Mouse (Mus musculus) c-Kit-negative CD71-positive TER-119-positive erythroid progenitor cells, embryonic 14.5 days (primary cell): Measurements from ENCODE around the gene Olfr641.

Source experiments
- DNase-seq: peaks from one replicate; pipeline ENCODE4 v3.0.0-alpha.2; 2013; ENCODE audit warnings: low read depth, low spot score

Gene Olfr641

DNA sequence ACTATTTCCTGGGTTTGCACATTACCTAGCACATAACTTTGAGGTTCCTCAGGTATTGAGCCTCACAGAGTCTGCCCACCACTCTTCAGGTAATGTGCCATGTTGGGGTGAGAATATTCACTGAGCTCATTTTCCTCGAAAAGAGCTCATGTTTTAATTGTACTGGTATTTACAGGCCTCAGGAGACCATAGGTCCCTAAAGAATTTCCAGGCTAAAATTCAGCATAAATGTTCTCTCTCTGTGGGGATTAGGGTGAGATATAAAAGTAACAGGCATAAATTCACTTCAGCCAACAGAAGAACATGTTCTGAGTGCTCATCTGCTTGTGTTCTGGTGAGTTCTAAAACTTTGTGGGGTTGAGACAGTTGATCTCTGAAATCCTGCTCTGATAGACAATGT is at the start of gene Olfr641:
Gene Olfr641, plus strand, starts transcription at position 301 of the 400 bp plus-strand sequence.
- DNase-seq, result no peak

DNA sequence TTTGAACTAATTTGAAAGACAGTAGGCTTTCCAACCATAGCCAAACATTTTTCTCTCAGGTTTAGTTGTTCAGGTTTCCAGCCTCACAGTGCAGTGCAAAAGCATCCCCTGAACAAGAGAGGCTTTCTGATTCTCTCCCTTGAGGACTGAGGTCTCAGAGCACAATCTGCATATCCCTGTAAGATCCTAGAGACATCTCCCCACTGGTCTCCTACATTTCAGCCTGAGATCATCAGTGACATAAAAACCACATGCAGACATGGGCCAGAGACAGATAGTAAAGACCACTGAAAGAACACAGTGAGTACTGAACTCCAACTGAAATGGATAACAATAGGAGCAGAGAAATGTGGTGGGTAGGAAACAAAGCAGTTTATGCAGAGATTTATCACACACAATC is 36.8 kb upstream of the Olfr641 start, which contains the start of gene Olfr638:
Gene Olfr638, plus strand, starts transcription at position 301 of the 400 bp plus-strand sequence.
- DNase-seq, result no peak

DNA sequence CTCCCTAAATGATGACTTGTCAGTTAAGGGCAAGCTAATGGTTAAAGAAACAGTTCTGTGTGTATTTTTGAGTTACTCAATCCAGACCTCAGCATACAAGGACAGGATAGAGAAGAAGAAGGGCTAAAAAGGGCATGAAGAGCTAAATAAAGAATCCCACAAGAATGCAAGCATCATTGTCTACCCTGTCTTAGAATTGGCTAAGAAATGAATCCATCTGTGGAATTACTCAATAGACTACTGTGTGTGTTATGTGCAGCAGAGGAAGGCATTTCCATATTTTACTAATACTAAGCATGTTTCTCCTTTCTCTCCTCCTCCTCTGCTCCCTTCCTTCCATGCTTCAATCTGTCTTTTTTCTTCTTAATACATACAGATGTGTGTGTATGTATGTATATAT is 36.1 kb upstream of the Olfr641 start:
- DNase-seq, result no peak

DNA sequence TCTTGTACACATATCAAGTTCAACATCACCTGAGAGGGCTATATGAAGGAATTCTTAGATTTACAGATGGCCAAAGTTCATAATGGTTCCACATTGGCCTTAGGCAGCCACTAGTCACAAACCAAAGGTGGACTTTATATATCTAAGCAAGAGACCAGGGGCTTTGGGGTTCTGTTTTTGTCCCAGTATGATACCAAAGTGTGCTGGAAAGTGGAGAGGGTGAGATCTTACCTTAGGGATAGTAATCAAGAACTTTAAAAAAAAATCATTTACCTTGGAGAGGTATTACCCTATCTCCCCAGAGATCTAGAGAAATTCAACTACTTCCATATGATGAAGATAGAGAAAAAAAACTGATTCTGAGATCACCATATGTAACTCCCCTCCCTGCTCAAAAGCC is 18.0 kb upstream of the Olfr641 start, which contains the start of gene Olfr639:
Gene Olfr639, minus strand, starts transcription at position 101 of the 400 bp plus-strand sequence.
- DNase-seq, result no peak

DNA sequence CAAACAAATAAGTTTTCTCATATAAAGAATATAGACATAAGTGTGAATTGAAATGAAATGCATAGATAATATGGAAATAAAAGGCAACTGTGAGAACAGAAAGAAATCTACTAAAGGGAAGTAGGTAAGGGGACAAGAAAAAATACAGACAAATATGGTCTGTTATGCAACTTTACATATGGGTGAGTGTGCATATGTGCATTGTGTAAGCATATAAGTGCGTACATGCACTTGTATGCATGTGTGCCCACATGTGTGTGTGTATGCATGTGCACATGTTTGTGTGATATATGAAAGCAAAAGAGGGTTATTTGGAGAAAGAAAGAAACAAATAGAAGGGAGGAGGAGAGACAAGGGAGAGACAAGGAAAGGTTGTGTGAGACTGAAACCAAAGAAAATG is 16.3 kb upstream of the Olfr641 start:
- no peak for DNase-seq

DNA sequence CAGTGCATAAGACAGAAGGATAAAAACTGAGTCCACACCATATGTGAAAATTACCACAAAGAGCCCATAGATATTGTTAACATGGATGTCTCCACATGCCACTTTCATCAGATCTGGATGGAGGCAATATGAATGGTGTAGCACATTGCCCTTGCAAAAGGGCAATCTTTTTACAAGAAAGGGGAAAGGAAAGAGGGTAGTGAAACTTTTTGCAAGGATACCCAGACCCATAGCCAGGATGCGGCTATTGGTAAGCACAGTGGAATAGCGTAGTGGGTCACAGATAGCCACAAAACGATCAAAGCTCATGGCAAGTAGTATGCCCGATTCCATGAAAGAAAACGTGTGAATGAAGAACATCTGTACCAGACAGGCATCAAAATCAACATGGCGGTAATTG is 13.6 kb upstream of the Olfr641 start:
- DNase-seq, result no peak

DNA sequence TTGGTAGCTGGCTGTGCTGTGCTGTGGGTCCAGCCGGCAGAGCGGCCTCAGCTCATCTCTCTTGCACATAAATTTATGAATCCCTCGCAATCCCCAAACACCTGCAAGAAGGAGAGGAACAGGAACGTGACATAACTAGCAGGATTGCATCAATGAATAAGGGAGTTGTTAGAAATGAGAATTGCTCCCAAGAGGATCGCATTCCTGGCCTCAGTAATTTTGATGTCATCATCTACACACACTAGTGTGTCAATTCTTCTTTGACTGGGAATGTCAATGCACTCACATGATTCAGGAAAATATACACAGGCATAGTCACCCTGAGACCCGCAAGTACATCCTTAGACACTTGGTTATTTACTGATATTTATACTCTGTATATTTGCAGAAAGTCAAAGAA is 9.8 kb upstream of the Olfr641 start, which contains the start of gene Olfr640:
Gene Olfr640, minus strand, starts transcription at position 101 of the 400 bp plus-strand sequence.
- DNase-seq, result no peak

DNA sequence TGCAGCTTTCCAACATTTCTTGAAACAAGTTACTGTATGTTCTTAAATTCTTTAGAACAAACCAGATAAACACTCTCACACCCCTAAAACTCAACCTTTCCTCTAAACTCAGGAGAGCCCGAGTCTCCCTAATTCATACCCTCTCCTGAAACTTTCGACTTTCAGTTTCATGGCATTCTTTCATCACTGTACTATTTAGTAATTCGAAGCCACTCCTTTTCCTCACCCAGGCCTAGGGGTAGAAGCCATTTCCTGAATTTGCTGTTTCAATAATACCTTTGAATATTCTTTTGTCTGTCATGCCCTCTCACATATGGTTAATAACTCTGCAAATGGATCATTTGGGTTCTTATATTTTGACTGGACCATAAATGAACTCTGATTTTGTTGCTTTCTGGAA is 8.3 kb upstream of the Olfr641 start:
- DNase-seq, result no peak

DNA sequence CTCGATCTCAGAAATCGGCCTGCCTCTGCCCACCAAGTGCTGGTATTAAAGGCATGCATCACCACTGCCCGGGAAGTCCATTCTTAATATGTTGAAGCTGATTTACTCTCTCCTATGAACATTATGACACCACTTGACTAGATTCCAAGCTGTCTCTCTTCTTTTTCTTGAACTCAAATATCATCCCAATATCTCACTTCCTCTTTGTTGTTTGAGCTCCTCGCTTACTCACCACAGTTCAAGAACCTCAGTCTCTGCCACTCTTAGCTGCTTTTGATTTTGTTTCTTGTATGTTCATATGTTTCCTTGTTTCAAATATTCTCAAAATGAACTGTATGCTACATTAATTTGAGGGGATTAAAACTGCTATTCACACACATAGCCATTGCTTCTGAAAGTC is 15.5 kb downstream of the Olfr641 start:
- no peak for DNase-seq

DNA sequence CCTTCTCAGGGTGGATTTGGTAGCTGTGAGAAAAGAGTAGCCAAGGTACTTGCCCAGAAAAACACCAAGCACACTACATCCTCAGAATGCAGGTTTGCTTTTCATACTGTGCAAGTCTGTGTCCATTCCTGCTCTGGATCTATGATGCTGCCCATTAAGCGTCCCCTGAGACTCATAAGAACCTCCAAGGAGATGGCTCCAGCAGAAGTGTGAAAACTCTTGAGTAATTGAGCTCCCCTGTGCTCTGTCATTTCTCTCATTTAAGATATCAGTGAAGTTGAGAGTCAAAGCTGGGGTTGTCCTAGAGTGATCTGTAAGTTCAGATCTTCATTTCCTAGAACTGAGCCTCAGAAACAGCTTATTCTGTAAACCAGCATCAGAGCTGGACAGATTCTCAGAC is 17.3 kb downstream of the Olfr641 start, which contains the start of gene Olfr642:
Gene Olfr642, minus strand, starts transcription at position 101 of the 400 bp plus-strand sequence.
- no peak for DNase-seq

DNA sequence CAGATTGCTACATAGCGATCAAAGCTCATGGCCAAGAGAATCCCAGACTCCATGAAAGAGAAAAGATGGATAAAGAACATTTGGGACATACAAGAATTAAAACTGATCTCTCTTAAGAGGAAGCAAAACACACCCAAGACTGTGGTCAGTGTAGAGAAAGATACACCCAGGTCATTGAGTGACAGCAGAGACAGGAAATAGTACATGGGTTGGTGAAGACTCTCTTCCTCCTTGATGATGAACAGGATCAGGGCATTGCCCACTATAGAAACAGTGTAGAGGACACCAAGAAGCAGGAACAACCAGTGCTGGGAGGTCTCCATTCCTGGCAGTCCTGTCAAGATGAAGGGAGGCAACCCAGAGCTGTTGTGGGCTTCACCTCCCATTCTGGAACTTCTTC is 24.0 kb downstream of the Olfr641 start:
- no peak for DNase-seq

DNA sequence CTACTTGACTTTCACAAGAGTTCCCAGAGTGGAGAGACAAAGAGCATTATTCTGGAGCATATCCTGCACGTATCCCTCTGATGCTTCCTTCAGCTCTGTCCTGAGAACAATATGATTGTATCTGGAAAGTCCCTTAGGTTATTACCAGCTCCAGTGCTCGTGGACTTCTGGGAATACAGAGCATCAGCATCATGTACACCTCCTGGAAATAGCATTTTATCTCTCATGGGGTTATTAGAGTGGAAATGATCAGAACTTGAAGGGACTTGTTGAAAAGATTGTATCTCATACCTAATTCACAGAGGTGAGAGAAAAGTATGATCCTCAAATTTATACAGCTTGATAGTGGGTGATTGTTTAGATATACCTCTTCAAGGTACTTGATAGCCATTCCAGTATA is 26.1 kb downstream of the Olfr641 start, which contains the start of gene 4930516K23Rik:
Gene 4930516K23Rik, minus strand, starts transcription at position 101 of the 400 bp plus-strand sequence.
- no peak for DNase-seq

DNA sequence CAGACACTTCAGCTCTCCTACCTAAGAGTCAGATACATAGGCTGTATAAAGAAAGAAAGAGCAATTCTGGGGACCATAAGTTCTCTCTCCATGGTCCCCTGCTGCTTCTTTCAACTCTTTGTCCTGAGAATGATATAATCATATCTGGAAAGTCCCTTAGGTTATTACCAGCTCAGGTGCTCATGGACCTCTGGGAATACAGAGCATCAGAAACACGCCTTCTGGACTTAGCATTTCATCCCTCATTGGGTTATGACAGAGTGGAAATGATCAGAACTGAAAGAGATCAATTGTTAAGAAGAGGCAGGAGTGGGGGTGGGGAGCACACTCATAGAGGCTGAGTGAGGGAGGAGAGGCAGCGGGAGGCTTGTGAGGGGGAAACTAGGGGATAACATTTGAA is 36.5 kb downstream of the Olfr641 start, which contains the start of gene Olfr644:
Gene Olfr644, minus strand, starts transcription at position 101 of the 400 bp plus-strand sequence.
- no peak for DNase-seq

DNA sequence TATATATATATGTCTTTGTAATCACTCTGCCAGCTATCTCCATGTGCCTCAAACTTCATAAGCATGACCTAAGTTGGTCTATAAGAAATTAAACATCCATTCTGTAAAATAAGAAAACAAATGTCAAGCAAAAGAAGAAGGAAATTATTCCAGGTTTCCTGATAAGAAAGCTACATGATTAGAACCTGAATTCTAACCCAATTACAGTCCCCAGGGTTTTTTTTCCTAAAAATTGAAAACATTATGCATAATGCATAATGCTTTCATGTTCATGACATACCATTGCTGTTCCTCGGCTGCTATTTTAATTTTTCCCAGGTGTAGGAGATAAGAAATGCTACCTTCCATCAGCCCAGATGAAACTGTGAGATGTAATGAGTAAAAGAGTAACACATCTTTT is 50.1 kb downstream of the Olfr641 start, which contains the start of gene Olfr645:
Gene Olfr645, minus strand, starts transcription at position 101 of the 400 bp plus-strand sequence.
- DNase-seq, result no peak
